In genomic region chr8:127151706-127152105, GRCm38 (mm10) we compare ENCODE assay signal across 22 mouse cellular contexts.
A peak's percentile ranks its signal among the peaks of the same experiment; 100 is the strongest.
DNase-seq lines count a peak whose midpoint lies in the region; ATAC-seq and TF ChIP-seq lines count a peak whose summit lies in the region.
"Had no signal": no experiment of that assay in that cellular context is flagged by ENCODE, and none has a peak within 500 bp of the region (broad histone marks: within the 10 kb centered on the region; RNA-seq: fewer than 3 reads in every experiment).

No protein-coding gene starts in this region.

- no peak for TF ChIP-seq EP300 in heart, adult 2 months (IDR thresholded peaks at IDR 0.05; ENCODE audit: insufficient read depth, low read depth, low read length)

- no peak overlapping the region for H3K4me3 ChIP-seq in heart, adult 2 months
- no peak overlapping the region for H3K4me3 ChIP-seq in liver, adult 2 months (ENCODE audit: insufficient read depth, low read depth, low read length)
- H3K4me3 ChIP-seq in liver, embryonic 12.5 days = no peak overlapping the region
- H3K4me3 ChIP-seq in forebrain, embryonic 15.5 days = no peak overlapping the region
- H3K4me3 ChIP-seq: gastrocnemius, adult 2 months; heart, embryonic 15.5 days; kidney, embryonic 15.5 days; limb, embryonic 13.5 days; liver, embryonic 15.5 days; midbrain, embryonic 10.5 days had no signal

- no peaks in the 10 kb centered on the region for H3K27me3 ChIP-seq in heart, adult 2 months (ENCODE audit: control insufficient read depth, insufficient read depth, low read length)
- no peaks in the 10 kb centered on the region for H3K27me3 ChIP-seq in liver, adult 2 months (ENCODE audit: control insufficient read depth, insufficient read depth, low read length)
- H3K27me3 ChIP-seq in liver, embryonic 12.5 days (replicated peaks) = no peaks in the 10 kb centered on the region
- no peaks in the 10 kb centered on the region for H3K27me3 ChIP-seq in forebrain, embryonic 15.5 days
- H3K27me3 ChIP-seq: heart, embryonic 15.5 days; kidney, embryonic 15.5 days; limb, embryonic 13.5 days; liver, embryonic 15.5 days had no signal

- no peaks in the 10 kb centered on the region for H3K9me3 ChIP-seq in liver, embryonic 12.5 days (replicated peaks)
- no peaks in the 10 kb centered on the region for H3K9me3 ChIP-seq in forebrain, embryonic 15.5 days
- H3K9me3 ChIP-seq: heart, embryonic 15.5 days; kidney, embryonic 15.5 days; limb, embryonic 13.5 days; liver, embryonic 15.5 days; midbrain, embryonic 10.5 days had no signal

- no peak for TF ChIP-seq POLR2A in heart, adult 2 months (IDR thresholded peaks at IDR 0.05; ENCODE audit: insufficient read depth, low read depth, low read length)
- no peak for TF ChIP-seq POLR2A in liver, adult 2 months (IDR thresholded peaks at IDR 0.05; ENCODE audit: extremely low read depth, insufficient read depth, low read length)

- H3K27ac ChIP-seq in heart, adult 2 months = no peak overlapping the region
- no peak overlapping the region for H3K27ac ChIP-seq in liver, adult 2 months (replicated peaks; ENCODE audit: insufficient read depth, low read depth, low read length)
- H3K27ac ChIP-seq in liver, embryonic 12.5 days = no peak overlapping the region
- H3K27ac ChIP-seq in forebrain, embryonic 15.5 days (replicated peaks) = no peak overlapping the region
- H3K27ac ChIP-seq: gastrocnemius, adult 2 months; heart, embryonic 15.5 days; hindbrain, postnatal 0 days; kidney, embryonic 15.5 days; limb, embryonic 13.5 days; liver, embryonic 15.5 days; macrophage; midbrain, embryonic 10.5 days had no signal

- peaks cover 4% of the 10 kb centered on the region; the same call in 1 of the 2 replicates for H3K79me2 ChIP-seq in heart, adult 2 months (replicated peaks; ENCODE audit: control insufficient read depth, insufficient read depth, low read length)
- H3K79me2 ChIP-seq in liver, adult 2 months (ENCODE audit: control insufficient read depth, insufficient read depth, low read length) = peaks cover 57% of the 10 kb centered on the region

- no peak for ATAC-seq in liver, embryonic 12.5 days
- no peak for ATAC-seq in forebrain, embryonic 15.5 days (replicated peaks)
- ATAC-seq: hindbrain, postnatal 0 days; intestine, embryonic 16.5 days had no signal

- DNase-seq in heart, adult 18-20 months = peak; percentile 47 to 56
- no peak for DNase-seq in heart, adult 2 months
- DNase-seq in liver, adult 2 months (ENCODE audit: extremely low read depth, low read depth, low spot score) = peak; percentile 62
- peak; percentile 22 for DNase-seq in brain, adult 2 months (ENCODE audit: low read depth, low spot score)
- peak; percentile 24 for DNase-seq in lung, postnatal 14 days
- DNase-seq: adrenal gland, postnatal 25 days; cerebellum, adult 11 months; cerebellum, adult 9-11 months; gastrocnemius, adult 2 months; layer of hippocampus, postnatal 36 days; right cerebral cortex, postnatal 25 days; spleen, adult 18-20 months had no signal

- no peaks in the 10 kb centered on the region; the same call in 1 of the 2 replicates for H3K36me3 ChIP-seq in heart, adult 2 months (ENCODE audit: control insufficient read depth, insufficient read depth, low read length)
- no peaks in the 10 kb centered on the region for H3K36me3 ChIP-seq in liver, adult 2 months (ENCODE audit: control insufficient read depth, insufficient read depth, low read length)
- no peaks in the 10 kb centered on the region for H3K36me3 ChIP-seq in liver, embryonic 12.5 days
- no peaks in the 10 kb centered on the region for H3K36me3 ChIP-seq in forebrain, embryonic 15.5 days
- H3K36me3 ChIP-seq: heart, embryonic 15.5 days; kidney, embryonic 15.5 days; limb, embryonic 13.5 days; liver, embryonic 15.5 days; midbrain, embryonic 10.5 days had no signal

- no peak for TF ChIP-seq CTCF in heart, adult 2 months (IDR thresholded peaks at IDR 0.05)
- no peak for TF ChIP-seq CTCF in liver, adult 2 months (IDR thresholded peaks at IDR 0.05; ENCODE audit: low read depth, low read length)

- no peak overlapping the region for H3K9ac ChIP-seq in heart, adult 2 months (ENCODE audit: low read depth, low read length)
- H3K9ac ChIP-seq in liver, adult 2 months (ENCODE audit: low read depth, low read length) = no peak overlapping the region
- H3K9ac ChIP-seq in liver, embryonic 12.5 days = no peak overlapping the region
- H3K9ac ChIP-seq in forebrain, embryonic 15.5 days (replicated peaks) = no peak overlapping the region
- H3K9ac ChIP-seq: heart, embryonic 15.5 days; kidney, embryonic 15.5 days; limb, embryonic 13.5 days; liver, embryonic 15.5 days had no signal

- intact Hi-C loops in heart, adult 2 months (cut with DNase I) = no loop called here

- no peak overlapping the region for H3K4me2 ChIP-seq in liver, embryonic 12.5 days
- H3K4me2 ChIP-seq in forebrain, embryonic 15.5 days (replicated peaks) = no peak overlapping the region
- H3K4me2 ChIP-seq: heart, embryonic 15.5 days; kidney, embryonic 15.5 days; limb, embryonic 13.5 days; liver, embryonic 15.5 days had no signal

- H3K4me1 ChIP-seq in heart, adult 2 months (ENCODE audit: control insufficient read depth, insufficient read depth, low read length) = peaks cover 13% of the 10 kb centered on the region
- H3K4me1 ChIP-seq in liver, adult 2 months (ENCODE audit: control insufficient read depth, insufficient read depth, low read length) = peaks cover 10% of the 10 kb centered on the region
- H3K4me1 ChIP-seq in liver, embryonic 12.5 days = peaks cover 6% of the 10 kb centered on the region
- H3K4me1 ChIP-seq in forebrain, embryonic 15.5 days = no peaks in the 10 kb centered on the region; the same call in 1 of the 2 replicates

- 36% methylated on average over 3 of the region's 3 CpGs for WGBS in heart, adult 2 months
- WGBS in liver, adult 2 months = 33% methylated on average over 3 of the region's 3 CpGs
- WGBS in liver, embryonic 12.5 days (ENCODE audit: insufficient replicate concordance) = 70% methylated on average over 3 of the region's 3 CpGs
- 65% methylated on average over 3 of the region's 3 CpGs for WGBS in forebrain, embryonic 15.5 days

Comparison
In these comparisons a context has a peak if more than half of its experiments do, and no peak if none do; other contexts are left out.
1. DNase-seq: peak in heart, adult 18-20 months (2 of 2), liver, adult 2 months (single experiment), brain, adult 2 months (single experiment) and lung, postnatal 14 days (single experiment); none in heart, adult 2 months (0 of 2).